Mouse (Mus musculus) liver, embryonic 13.5 days (tissue): ENCODE results near the gene Khk. TPM values are rescaled to one million over a fixed set of nuclear protein-coding genes. Genes with fewer than 3 reads are reported as not detected.

Experiments used
- ATAC-seq: fragments of 200-750 bp; cut with Nextera tagmentation; 2 replicates; pipeline ENCODE4 v1.8.0; 2017; ENCODE audit warnings: low read depth, mild to moderate bottlenecking, moderate number of reproducible peaks, moderate library complexity
- DNase-seq: peaks from one replicate; pipeline ENCODE4 v3.0.0; 2022
- H3K27ac ChIP-seq: fragments of 300-500 bp; sonication (generic); 2 replicates; pipeline ENCODE4 v1.5.1; 2015; ENCODE audit warnings: moderate library complexity, mild to moderate bottlenecking, inconsistent platforms
- H3K27me3 ChIP-seq: fragments of 300-500 bp; sonication (generic); 2 replicates; pipeline ENCODE4 v1.6.1; 2015; ENCODE audit warnings: mild to moderate bottlenecking, inconsistent platforms
- H3K36me3 ChIP-seq: fragments of 300-500 bp; sonication (generic); 2 replicates; pipeline ENCODE4 v1.6.1; 2015; ENCODE audit warnings: mild to moderate bottlenecking, inconsistent platforms
- H3K4me1 ChIP-seq: fragments of 300-500 bp; sonication (generic); replicated peaks from 2 replicates; pipeline ENCODE4 v1.6.1; 2015; ENCODE audit warnings: inconsistent platforms
- H3K4me2 ChIP-seq: fragments of 300-500 bp; sonication (generic); 2 replicates; pipeline ENCODE4 v1.6.1; 2015; ENCODE audit warnings: inconsistent platforms, mild to moderate bottlenecking, moderate library complexity
- H3K4me3 ChIP-seq: fragments of 300-500 bp; sonication (generic); replicated peaks from 2 replicates; pipeline ENCODE4 v1.5.1; 2015; ENCODE audit warnings: mild to moderate bottlenecking, inconsistent platforms
- H3K9ac ChIP-seq: fragments of 300-500 bp; sonication (generic); 2 replicates; pipeline ENCODE4 v1.6.1; 2015; ENCODE audit warnings: mild to moderate bottlenecking, inconsistent platforms
- H3K9me3 ChIP-seq: fragments of 300-500 bp; sonication (generic); replicated peaks from 2 replicates; pipeline ENCODE4 v1.6.1; 2016; ENCODE audit warnings: inconsistent platforms
- WGBS: fragments of 180-500 bp; shearing (Covaris S2); methylation state at CpG from one replicate; pipeline ENCODE4 v1.1.7; 2015; ENCODE audit not compliant: insufficient replicate concordance; 5-methylcytosine and 5-hydroxymethylcytosine counted together
- polyA plus RNA-seq: library from polyadenylated mRNA; unstranded; fragments of >200 nt; fragmentation: Nextera tagmentation; extraction: Ambion mirVana; gene quantifications from 2 replicates; pipeline ENCODE4 v1.2.1, GENCODE M21; 2015

The Khk gene
- polyA plus RNA-seq, 1 experiment from 2014 or later, result 37.6 TPM

DNA sequence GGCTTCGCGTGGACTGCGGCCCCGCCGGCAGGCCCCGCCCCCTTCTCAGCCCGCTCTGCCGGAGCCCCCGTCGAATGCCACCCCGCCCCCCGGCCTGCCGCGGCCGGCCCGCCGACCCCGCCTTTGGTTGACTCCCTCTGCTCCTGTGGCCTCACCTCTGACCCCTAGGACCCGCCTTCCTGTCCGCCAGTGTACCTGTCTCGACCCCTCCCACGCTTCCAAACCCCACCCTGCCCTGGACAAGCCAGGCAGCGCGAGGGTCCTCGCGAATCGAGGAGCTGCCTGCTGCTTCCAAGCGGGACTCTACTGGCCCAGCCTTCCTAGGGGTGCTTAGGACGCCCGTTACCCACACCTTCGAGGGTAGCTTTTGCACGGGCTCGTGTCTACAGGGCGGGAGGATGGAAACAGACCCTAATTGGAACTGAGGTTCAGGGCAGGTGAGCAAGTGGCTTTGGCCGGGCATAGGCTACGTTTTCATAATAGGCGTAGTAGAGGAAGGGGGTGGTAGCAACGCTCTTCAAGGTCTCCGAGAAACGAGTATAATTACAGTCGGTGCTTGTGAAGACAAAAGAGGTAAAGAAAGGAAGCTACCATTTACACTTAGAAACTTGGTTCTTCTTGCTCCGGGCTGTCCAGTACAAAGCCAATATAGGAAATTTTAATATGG is 32.0 kb upstream of the Khk start:
- WGBS, result 2% methylated on average over 42 of the region's 42 CpGs
- peaks cover 35% of the 10 kb centered on the region for H3K36me3 ChIP-seq
- H3K4me2 ChIP-seq, result peak overlapping the region; percentile 91
- DNase-seq, result peak; percentile 69
- H3K4me1 ChIP-seq, result peaks cover 37% of the 10 kb centered on the region
- ATAC-seq, result peak; percentile 18
- H3K27me3 ChIP-seq, result no peaks in the 10 kb centered on the region
- H3K9me3 ChIP-seq, result no peaks in the 10 kb centered on the region
- peak overlapping the region; percentile 83 for H3K9ac ChIP-seq
- peak overlapping the region; percentile 92 for H3K27ac ChIP-seq
- peak overlapping the region; percentile 81 for H3K4me3 ChIP-seq

DNA sequence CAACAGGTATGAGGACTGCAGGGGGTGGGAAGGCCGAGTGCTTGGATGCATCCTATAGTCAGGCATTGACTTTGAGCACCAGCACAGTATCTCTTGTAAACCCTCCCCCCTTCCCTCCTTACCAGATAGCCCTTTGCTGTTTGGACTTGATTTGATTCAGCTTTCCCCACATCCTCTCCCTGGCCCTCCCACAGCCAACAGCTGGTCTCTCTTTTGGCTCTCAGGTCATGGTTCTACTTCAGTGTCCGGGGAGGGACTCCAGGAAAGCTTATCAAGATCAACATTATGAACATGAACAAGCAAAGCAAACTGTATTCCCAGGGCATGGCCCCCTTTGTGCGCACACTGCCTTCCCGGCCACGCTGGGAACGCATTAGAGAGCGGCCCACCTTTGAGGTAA is 30.9 kb upstream of the Khk start:
- Histone ChIP-seq H3K4me1 (peaks cover 33% of the 10 kb centered on the region), H3K27ac (peak overlapping the region; percentile 92; the same call in 1 of the 2 replicates), H3K9ac (peak overlapping the region; percentile 83; the same call in 1 of the 2 replicates), H3K4me3 (peak overlapping the region; percentile 81), H3K27me3 (no peaks in the 10 kb centered on the region), H3K4me2 (peak overlapping the region; percentile 91), H3K36me3 (peaks cover 46% of the 10 kb centered on the region), H3K9me3 (no peaks in the 10 kb centered on the region)
- DNase-seq (no peak), ATAC-seq (no peak)
- 74% methylated on average over 7 of the region's 7 CpGs for WGBS

DNA sequence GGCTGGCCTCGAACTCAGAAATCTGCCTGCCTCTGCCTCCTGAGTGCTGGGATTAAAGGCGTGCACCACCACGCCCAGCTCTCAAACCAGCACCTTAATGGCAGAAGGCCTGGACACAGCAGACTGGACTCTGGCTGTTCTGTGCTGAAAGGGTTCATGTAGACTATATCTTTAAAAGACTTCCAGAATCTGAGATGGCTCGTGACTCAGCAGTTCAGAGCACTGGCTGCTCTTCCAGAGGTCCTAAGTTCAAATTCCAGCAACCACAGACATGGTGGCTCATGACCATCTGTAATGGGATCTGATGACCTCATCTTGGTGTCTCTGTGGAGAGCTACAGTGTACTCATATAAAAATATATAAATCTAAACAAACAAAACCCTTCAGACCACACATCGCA is 19.4 kb upstream of the Khk start:
- 86% methylated on average over 5 of the region's 5 CpGs for WGBS
- DNase-seq, result no peak
- H3K36me3 ChIP-seq, result peaks cover 77% of the 10 kb centered on the region

DNA sequence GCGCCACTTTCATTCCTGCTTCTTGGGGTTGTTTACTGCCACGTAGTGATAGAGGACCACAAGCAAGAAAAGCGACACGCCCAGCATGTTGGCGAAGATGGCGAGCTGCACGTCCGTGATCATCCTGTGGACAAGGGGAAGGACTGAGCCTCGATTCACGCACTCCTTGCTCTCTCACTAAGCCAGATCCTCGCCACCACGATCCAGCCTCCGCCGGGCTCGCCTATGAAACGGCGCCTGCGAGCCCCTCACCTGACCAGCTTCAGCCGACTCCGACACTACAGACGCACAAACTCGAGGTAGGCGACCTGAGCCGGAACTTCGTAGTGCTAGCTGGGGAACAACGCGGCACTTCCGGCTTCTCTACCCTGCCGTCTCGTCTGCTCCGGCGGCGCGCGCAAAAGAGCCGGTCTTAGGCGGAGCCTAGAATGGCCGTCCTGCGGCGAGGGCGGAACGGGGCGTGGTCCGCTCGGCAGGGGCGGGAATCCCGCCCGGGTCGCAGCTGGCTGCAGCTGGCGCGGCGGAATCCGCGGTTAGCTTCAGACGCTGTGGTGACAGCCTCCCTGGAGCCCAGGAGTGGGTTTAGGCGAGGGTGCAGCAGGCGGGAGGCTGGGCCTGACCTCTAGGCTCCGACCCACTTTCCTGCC is 13.7 kb upstream of the Khk start, which contains the start of gene Ost4:
Gene Ost4 (minus strand): TSS at position 376 of the 647 bp plus-strand sequence.
- peak; percentile 96 for ATAC-seq
- peak within 1 kb of the TSS; percentile 94 for H3K9ac ChIP-seq
- H3K36me3 ChIP-seq, result peaks cover 37% of the 10 kb centered on the region
- H3K27ac ChIP-seq, result peak within 1 kb of the TSS; percentile 97
- H3K9me3 ChIP-seq, result no peaks in the 10 kb centered on the region
- H3K27me3 ChIP-seq, result no peaks in the 10 kb centered on the region
- WGBS, result under 1% methylated on average over 58 of the region's 58 CpGs
- DNase-seq, result peak; percentile 97
- peak within 1 kb of the TSS; percentile 76 for H3K4me3 ChIP-seq
- H3K4me2 ChIP-seq, result peak within 1 kb of the TSS; percentile 96
- peaks cover 69% of the 10 kb centered on the region for H3K4me1 ChIP-seq

More for the DNA sequence above, 19.4 kb upstream of the Khk start:
- H3K4me2 ChIP-seq, result no peak overlapping the region
- no peak overlapping the region for H3K27ac ChIP-seq
- H3K27me3 ChIP-seq, result no peaks in the 10 kb centered on the region
- H3K9ac ChIP-seq, result no peak overlapping the region
- no peaks in the 10 kb centered on the region for H3K9me3 ChIP-seq
- no peak for ATAC-seq
- H3K4me1 ChIP-seq, result peaks cover 34% of the 10 kb centered on the region
- no peak overlapping the region for H3K4me3 ChIP-seq

DNA sequence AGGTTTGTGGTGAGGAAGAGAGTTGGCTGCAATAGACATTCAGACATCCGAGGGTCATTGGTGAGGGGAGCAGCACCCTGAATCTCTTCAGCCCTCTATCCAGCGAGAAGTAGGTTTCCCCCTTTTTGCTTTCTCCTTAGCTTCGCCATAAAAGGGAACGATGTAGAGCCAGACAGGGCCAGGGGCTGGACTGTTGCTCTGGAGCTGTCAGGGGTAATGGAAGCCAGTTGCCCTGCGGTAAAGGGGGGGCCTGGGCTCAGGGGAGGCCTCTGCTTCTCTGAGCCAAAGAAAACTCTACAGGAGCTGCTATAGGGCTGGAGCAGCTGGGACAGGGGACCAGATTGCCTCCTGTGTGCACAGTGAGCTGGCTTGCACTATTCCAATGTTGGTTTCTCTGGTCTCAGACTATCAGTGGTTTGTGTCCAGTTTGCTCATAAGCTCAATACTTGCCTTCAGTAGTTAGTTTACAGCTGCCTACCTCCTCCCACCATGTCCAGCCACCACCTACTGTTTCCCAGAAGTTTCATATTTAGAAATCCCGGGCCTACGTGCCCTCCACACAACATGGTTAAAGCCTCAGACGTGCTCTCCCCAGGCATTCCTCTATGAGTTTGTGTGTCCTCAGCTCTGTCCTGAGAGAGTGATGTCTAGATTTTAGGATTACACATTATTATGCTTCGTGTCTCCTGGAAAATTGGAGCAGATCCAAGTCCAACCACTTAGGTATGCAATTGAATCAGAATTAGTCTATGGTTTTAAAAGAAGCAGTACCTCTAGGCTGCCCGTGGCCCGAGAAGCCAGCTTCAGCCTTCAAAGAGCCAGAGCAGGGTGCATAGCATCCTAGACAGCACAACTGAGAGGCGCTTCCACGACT is 12.6 kb upstream of the Khk start:
- Histone ChIP-seq H3K9me3 (no peaks in the 10 kb centered on the region), H3K9ac (peak overlapping the region; percentile 94), H3K27me3 (no peaks in the 10 kb centered on the region), H3K36me3 (peaks cover 26% of the 10 kb centered on the region), H3K4me1 (peaks cover 80% of the 10 kb centered on the region), H3K4me3 (peak overlapping the region; percentile 76), H3K4me2 (peak overlapping the region; percentile 96), H3K27ac (peak overlapping the region; percentile 89)
- 43% methylated on average over 13 of the region's 13 CpGs for WGBS
- no peak for DNase-seq
- ATAC-seq, result no peak

DNA sequence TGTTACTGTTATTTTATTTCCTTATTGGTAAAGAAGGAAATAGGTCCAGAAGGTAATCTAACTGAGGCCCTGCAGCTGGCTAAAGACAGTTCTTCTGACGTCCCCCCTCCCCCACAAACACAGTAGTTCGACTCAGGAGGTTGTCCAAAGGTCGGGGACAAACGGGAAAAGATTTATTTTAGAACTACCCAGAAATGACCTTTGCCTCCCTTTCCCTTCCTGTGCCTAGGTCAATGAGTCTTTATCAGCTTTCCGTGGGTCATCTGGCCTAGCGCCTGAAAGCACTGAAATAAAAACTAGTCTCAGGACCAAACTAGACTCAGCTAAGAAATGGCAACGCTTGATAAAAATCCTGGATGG is 12.0 kb upstream of the Khk start:
- ATAC-seq (no peak), DNase-seq (no peak)
- H3K36me3 ChIP-seq, result peaks cover 20% of the 10 kb centered on the region
- H3K27me3 ChIP-seq, result no peaks in the 10 kb centered on the region
- peak overlapping the region; percentile 89 for H3K27ac ChIP-seq
- peak overlapping the region; percentile 96 for H3K4me2 ChIP-seq
- no peaks in the 10 kb centered on the region for H3K9me3 ChIP-seq
- H3K4me1 ChIP-seq, result peaks cover 85% of the 10 kb centered on the region
- no peak overlapping the region for H3K4me3 ChIP-seq
- H3K9ac ChIP-seq, result peak overlapping the region; percentile 94; the same call in 1 of the 2 replicates
- WGBS, result 25% methylated on average over 7 of the region's 7 CpGs

DNA sequence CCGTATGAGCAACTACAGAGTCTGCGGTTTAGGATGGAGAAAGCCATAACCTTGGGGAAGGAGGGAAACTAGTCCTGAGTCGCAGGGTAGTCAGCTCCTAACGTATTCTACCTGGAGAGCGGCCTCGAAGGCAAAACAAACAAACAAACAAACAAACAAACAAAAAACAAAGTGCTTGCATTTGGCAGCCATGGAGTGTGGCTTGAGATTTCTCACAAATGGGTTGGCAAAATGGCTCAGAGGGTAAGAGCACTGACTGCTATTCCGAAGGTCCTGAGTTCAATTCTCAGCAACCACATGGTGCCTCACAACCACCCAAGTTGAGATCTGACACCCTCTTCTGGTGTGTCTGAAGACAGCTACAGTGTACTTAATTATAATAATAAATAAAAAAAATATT is 11.4 kb upstream of the Khk start:
- Histone ChIP-seq H3K36me3 (peaks cover 14% of the 10 kb centered on the region), H3K9me3 (no peaks in the 10 kb centered on the region), H3K4me1 (peaks cover 85% of the 10 kb centered on the region), H3K27me3 (no peaks in the 10 kb centered on the region), H3K4me2 (0 out of 2 replicates have a peak overlapping the region, but pooled peaks have one; percentile 96), H3K4me3 (no peak overlapping the region), H3K27ac (peak overlapping the region; percentile 89), H3K9ac (no peak overlapping the region)
- ATAC-seq, result no peak
- 76% methylated on average over 7 of the region's 7 CpGs for WGBS
- no peak for DNase-seq

DNA sequence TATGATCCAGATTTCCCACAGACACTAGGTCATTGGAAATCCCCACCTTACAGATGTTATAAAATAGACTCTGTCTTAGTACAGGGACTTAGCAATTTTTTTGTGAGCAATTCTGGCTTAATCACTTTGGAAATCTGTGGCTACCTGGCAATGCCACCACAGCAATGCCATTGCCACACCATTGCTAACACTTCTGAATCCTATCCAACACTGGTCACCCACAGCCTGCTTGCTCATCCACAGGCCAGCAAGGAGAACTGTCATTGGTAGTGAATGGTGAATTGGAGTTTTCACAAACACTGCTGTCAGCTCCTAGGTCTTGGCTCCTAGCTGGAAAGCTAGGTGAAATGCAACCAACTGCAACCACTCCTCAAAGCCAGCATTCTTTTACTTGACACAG is 10.8 kb upstream of the Khk start:
- ATAC-seq (no peak), DNase-seq (no peak)
- no peak overlapping the region for H3K4me2 ChIP-seq
- H3K9me3 ChIP-seq, result no peaks in the 10 kb centered on the region
- no peak overlapping the region for H3K9ac ChIP-seq
- H3K27me3 ChIP-seq, result no peaks in the 10 kb centered on the region
- H3K27ac ChIP-seq, result peak overlapping the region; percentile 36; the same call in 1 of the 2 replicates
- H3K4me3 ChIP-seq, result no peak overlapping the region
- peaks cover 8% of the 10 kb centered on the region for H3K36me3 ChIP-seq
- peaks cover 85% of the 10 kb centered on the region for H3K4me1 ChIP-seq

DNA sequence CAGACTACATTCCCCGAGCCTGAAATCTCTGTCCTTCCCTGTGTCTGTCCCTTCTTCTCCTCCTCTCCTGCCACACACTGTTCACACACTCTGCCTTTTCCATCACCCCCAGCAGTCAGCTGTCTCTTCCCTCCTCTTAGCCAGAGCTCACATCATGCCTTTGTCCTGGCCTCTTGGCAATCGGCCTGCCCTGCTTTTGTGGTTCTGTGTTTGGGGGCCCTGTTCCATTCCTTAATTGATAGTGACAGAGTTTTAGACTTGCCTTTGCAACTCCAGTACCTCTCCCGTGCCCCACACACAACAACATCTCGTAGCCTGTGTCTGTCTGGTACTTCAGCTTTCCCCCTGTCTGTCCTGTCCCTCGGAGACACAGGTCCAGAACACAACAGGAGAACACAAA is 9.1 kb upstream of the Khk start:
- Histone ChIP-seq H3K27me3 (no peaks in the 10 kb centered on the region), H3K36me3 (peaks cover 5% of the 10 kb centered on the region), H3K4me2 (0 out of 2 replicates have a peak overlapping the region, but pooled peaks have one; percentile 67), H3K27ac (peak overlapping the region; percentile 83), H3K4me1 (peaks cover 87% of the 10 kb centered on the region), H3K9me3 (no peaks in the 10 kb centered on the region), H3K9ac (no peak overlapping the region), H3K4me3 (no peak overlapping the region)
- DNase-seq (no peak), ATAC-seq (no peak)
- WGBS, result 55% methylated on average over 5 of the region's 5 CpGs

DNA sequence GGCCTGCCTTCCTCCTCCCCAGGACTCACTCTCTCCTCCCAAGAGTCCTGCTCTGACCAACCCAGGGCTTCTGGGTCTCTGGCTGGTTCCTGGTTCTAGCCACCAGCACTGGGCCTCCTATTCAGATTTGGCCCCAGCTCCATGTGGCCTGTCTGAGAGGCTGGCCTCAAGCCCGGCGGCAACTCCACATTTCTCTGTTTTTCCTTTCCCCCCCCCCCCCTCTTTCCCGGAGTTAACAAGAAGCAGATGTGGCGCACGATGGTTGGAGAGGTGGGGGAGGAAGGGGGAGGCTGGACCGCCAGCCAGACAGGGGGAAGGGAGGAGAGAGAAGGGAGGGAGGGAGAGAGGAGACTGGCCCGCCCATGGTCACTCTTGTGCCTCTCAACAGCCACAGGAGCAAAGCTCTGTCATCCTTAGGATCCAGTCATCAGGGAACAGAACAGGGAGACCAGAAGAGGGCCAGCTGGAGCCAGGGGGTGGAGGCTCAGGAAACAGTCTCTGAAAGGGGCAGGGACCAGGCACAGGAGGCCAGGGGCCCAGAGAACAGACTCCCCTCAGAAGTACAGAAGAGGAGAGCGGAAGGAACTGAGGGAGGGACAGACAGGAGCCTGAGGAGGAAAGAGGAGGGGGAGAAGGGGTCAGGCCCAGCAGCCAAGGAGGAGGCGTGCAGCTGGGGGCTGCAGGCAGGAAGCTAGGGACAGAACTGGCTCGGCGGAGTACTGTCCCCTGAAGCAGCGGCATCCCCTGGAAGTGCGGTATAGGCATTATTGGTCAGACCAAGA is 8.0 kb upstream of the Khk start, which contains the start of gene Emilin1:
Gene Emilin1 (plus strand): TSS at position 343 of the 782 bp plus-strand sequence.
- H3K4me2 ChIP-seq, result peak within 1 kb of the TSS; percentile 67
- H3K9me3 ChIP-seq, result no peaks in the 10 kb centered on the region
- H3K4me3 ChIP-seq, result peak within 1 kb of the TSS; percentile 59
- no peaks in the 10 kb centered on the region for H3K27me3 ChIP-seq
- peak within 1 kb of the TSS; percentile 72 for H3K9ac ChIP-seq
- H3K27ac ChIP-seq, result peak within 1 kb of the TSS; percentile 83
- 21% methylated on average over 13 of the region's 13 CpGs for WGBS
- ATAC-seq, result peak; percentile 34
- DNase-seq, result no peak
- H3K4me1 ChIP-seq, result peaks cover 92% of the 10 kb centered on the region
- H3K36me3 ChIP-seq, result peaks cover 16% of the 10 kb centered on the region
